Mouse (Mus musculus) R1 (cell line): ENCODE measurements around the gene Cpne2.

Source experiments
- DNase-seq: peaks from one replicate; pipeline ENCODE4 v3.0.0-alpha.2; 2018; ENCODE audit warnings: low read depth, low spot score

Gene Cpne2

GRCm38 (mm10) chr8:94581820-94582483, 49.2 kb downstream of the Cpne2 start:
- DNase-seq, result no peak

GRCm38 (mm10) chr8:94582569-94582968, 49.8 kb downstream of the Cpne2 start:
- no peak for DNase-seq

GRCm38 (mm10) chr8:94584238-94584817, 51.5 kb downstream of the Cpne2 start:
- DNase-seq, result no peak

GRCm38 (mm10) chr8:94591691-94592090, 58.9 kb downstream of the Cpne2 start:
- no peak for DNase-seq

- DNase-seq, result no peak
Observed at GRCm38 (mm10) chr8:94594211-94594610, 61.4 kb downstream of the Cpne2 start.

GRCm38 (mm10) chr8:94600478-94600877, 67.7 kb downstream of the Cpne2 start:
- DNase-seq, result no peak

GRCm38 (mm10) chr8:94601034-94601606, 68.3 kb downstream of the Cpne2 start:
- peak; percentile 64 for DNase-seq

- DNase-seq, result peak; percentile 100
Observed at GRCm38 (mm10) chr8:94601607-94602385, 69.0 kb downstream of the Cpne2 start, which contains the start of the genes Rspry1 and Fam192a. Gene Rspry1 (plus strand): TSS chr8:94601937. Gene Fam192a (minus strand): TSS chr8:94601997.

GRCm38 (mm10) chr8:94602471-94603131, 69.8 kb downstream of the Cpne2 start:
- peak; percentile 53 for DNase-seq

GRCm38 (mm10) chr8:94604030-94604429, 71.2 kb downstream of the Cpne2 start:
- no peak for DNase-seq

GRCm38 (mm10) chr8:94607064-94607463, 74.3 kb downstream of the Cpne2 start:
- DNase-seq, result peak; percentile 5
